Mouse (Mus musculus) ES-CJ7 (cell line): Measurements from ENCODE around the gene Unc5b.

Experiments used
- DNase-seq: peaks from one replicate; pipeline ENCODE4 v3.0.0; 2011; ENCODE audit warnings: low read depth, low spot score

Unc5b gene

DNA sequence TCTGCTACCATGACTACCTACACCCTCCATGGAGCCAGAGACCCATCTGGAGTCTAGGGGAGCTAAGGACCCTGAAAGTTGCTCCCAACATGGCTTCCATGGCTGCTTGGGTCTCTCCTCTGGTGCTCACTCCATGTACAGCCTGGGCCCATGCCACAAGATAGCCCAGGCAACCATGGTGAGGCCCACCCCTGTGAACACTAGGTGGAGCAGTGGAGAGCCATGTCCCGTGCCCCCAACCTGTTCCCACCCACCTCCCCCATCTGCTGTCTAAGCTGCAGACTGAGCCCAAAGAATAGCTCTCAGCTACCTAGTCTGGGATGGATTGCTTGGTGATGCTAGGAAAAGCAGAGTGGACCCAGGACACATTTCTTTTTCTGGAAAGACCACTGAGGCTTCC lies 108.0 kb downstream of the Unc5b start:
- DNase-seq, result peak; percentile 71

GRCm38 (mm10) chr10:60721640-60722039 lies 109.7 kb downstream of the Unc5b start:
- no peak for DNase-seq

- peak; percentile 79 for DNase-seq
Observed at GRCm38 (mm10) chr10:60720461-60720860, 110.9 kb downstream of the Unc5b start.

- peak; percentile 59 for DNase-seq
Observed at GRCm38 (mm10) chr10:60718491-60718890, 112.9 kb downstream of the Unc5b start.

DNA sequence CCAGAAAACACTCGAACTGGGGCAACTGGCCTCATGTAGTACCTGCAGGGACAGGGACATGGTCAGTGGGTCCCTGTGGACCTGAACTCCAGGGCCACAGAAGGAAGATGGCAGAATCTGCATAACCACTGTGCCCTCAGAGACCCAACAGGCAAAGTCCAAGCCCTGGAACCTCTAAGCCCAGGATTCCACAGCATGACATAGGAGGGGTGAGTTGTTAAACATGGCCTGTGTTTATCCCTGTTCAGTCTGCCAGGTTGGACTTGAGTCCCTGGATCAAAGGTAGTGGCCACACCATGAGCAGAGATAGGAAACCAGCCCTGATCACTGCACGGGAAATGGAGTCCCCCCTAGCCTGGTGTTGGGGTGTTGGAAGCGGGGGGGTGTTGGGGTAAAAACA lies 114.9 kb downstream of the Unc5b start:
- DNase-seq, result no peak
